Mouse (Mus musculus) lung, adult 2 months (tissue): ENCODE measurements around the gene Mknk1.

Source experiments
- CTCF ChIP-seq: fragments of 200-500 bp; IDR thresholded peaks from 2 replicates; pipeline ENCODE4 v1.5.1; 2011; ENCODE audit warnings: mild to moderate bottlenecking, low read length, control low read depth; ENCODE audit not compliant: insufficient read depth
- POLR2A ChIP-seq: fragments of 200-500 bp; IDR thresholded peaks from 2 replicates; pipeline ENCODE4 v1.6.1; 2011; ENCODE audit warnings: low read depth, mild to moderate bottlenecking, control low read depth, low read length, borderline replicate concordance; ENCODE audit errors: extremely low read depth

DNA sequence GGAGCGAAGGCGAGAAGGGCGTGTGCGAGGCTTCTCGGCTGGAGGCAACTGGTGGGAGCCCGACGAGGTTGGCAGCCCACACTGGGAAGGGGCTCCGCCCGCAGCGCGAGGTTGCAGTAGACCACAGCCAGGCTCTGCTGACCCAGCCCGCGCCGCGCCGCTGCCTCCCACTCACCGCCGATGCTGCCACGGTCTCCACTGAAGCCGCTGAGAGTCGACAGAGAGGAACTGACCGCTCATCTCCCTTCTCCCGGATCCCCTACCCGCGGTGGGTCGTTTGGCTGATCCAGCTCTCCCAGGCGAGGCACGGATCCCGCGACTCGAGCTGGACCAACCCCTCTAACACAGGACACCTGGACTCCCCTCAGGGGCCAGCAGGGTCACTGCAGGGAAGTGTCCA, 51.6 kb downstream of the Mknk1 start, which contains the start of gene 6430628N08Rik:
- TF ChIP-seq CTCF, result no peak
- TF ChIP-seq POLR2A, result no peak
